Mouse (Mus musculus): Measurements from ENCODE around the gene Zfp710.

GRCm38 (mm10) chr7:80095598-80096309, 71.1 kb downstream of the Zfp710 start:
- no peak for TF ChIP-seq CTCF (conservative IDR thresholded peaks at IDR 0.05; ENCODE audit: low read length)
- TF ChIP-seq NANOG (IDR thresholded peaks at IDR 0.05; ENCODE audit: borderline replicate concordance, low read length): no peak

Data from E14TG2a.4 (cell line).